Mouse (Mus musculus): Measurements from ENCODE around the gene Pfdn5.

- no peak for TF ChIP-seq CTCF (IDR thresholded peaks at IDR 0.05; ENCODE audit: low read depth, low read length)
- TF ChIP-seq POLR2AphosphoS5 (IDR thresholded peaks at IDR 0.05; ENCODE audit: insufficient replicate concordance, low read depth, low read length), result no peak
- no peak for TF ChIP-seq GATA1 (IDR thresholded peaks at IDR 0.05; ENCODE audit: borderline replicate concordance, low read length)
- no peak for TF ChIP-seq TAL1 (conservative IDR thresholded peaks at IDR 0.05; ENCODE audit: low read depth, low read length)
- TF ChIP-seq GATA2 (IDR thresholded peaks at IDR 0.05; ENCODE audit: borderline replicate concordance, low read depth, low read length), result no peak
Measured at GRCm38 (mm10) chr15:102358126-102358525, 32.2 kb downstream of the Pfdn5 start.
